Mouse (Mus musculus): ENCODE measurements around the gene Cd63. TPM values are rescaled to one million over a fixed set of nuclear protein-coding genes. Genes with fewer than 3 reads are reported as not detected.
A peak's percentile ranks its signal among the peaks of the same experiment; 100 is the strongest.

Cd63 gene
- polyA plus RNA-seq, 1 experiment from 2014 or later, result 402 TPM

GRCm38 (mm10) chr10:128940475-128941061, 39.8 kb downstream of the Cd63 start:
- Histone ChIP-seq H3K9me3 (replicated peaks; ENCODE audit: control insufficient read depth, low read length) (no peaks in the 10 kb centered on the region), H3K4me1 (ENCODE audit: control insufficient read depth, insufficient read depth, low read length) (no peaks in the 10 kb centered on the region), H3K4me3 (ENCODE audit: low read length) (no peak overlapping the region), H3K27me3 (ENCODE audit: control insufficient read depth, insufficient read depth, low read length) (peaks cover 4% of the 10 kb centered on the region), H3K9ac (ENCODE audit: low read length) (no peak overlapping the region), H3K27ac (ENCODE audit: low read length) (no peak overlapping the region), H3K4me2 (ENCODE audit: low read depth, low read length) (no peak overlapping the region), H3K36me3 (ENCODE audit: control insufficient read depth, insufficient read depth) (no peaks in the 10 kb centered on the region)
- ATAC-seq (replicated peaks; ENCODE audit: extremely low read depth, insufficient read depth, low FRiP score), result no peak
- WGBS, result 76% methylated on average over 10 of the region's 10 CpGs

GRCm38 (mm10) chr10:128945675-128946074, 44.9 kb downstream of the Cd63 start:
- Histone ChIP-seq H3K4me1 (ENCODE audit: control insufficient read depth, insufficient read depth, low read length) (no peaks in the 10 kb centered on the region), H3K27ac (ENCODE audit: low read length) (no peak overlapping the region), H3K9me3 (replicated peaks; ENCODE audit: control insufficient read depth, low read length) (no peaks in the 10 kb centered on the region), H3K36me3 (ENCODE audit: control insufficient read depth, insufficient read depth) (no peaks in the 10 kb centered on the region), H3K4me2 (ENCODE audit: low read depth, low read length) (no peak overlapping the region), H3K27me3 (ENCODE audit: control insufficient read depth, insufficient read depth, low read length) (peaks cover 2% of the 10 kb centered on the region; the same call in 1 of the 2 replicates), H3K4me3 (ENCODE audit: low read length) (no peak overlapping the region), H3K9ac (ENCODE audit: low read length) (no peak overlapping the region)
- 13% methylated on average over 3 of the region's 3 CpGs for WGBS
- no peak for ATAC-seq (replicated peaks; ENCODE audit: extremely low read depth, insufficient read depth, low FRiP score)

- 85% methylated on average over 4 of the region's 4 CpGs for WGBS
- Histone ChIP-seq H3K36me3 (ENCODE audit: control insufficient read depth, insufficient read depth) (no peaks in the 10 kb centered on the region), H3K4me1 (ENCODE audit: control insufficient read depth, insufficient read depth, low read length) (no peaks in the 10 kb centered on the region), H3K27ac (ENCODE audit: low read length) (no peak overlapping the region), H3K9me3 (replicated peaks; ENCODE audit: control insufficient read depth, low read length) (no peaks in the 10 kb centered on the region), H3K27me3 (ENCODE audit: control insufficient read depth, insufficient read depth, low read length) (no peaks in the 10 kb centered on the region; the same call in 1 of the 2 replicates), H3K4me3 (ENCODE audit: low read length) (no peak overlapping the region), H3K9ac (ENCODE audit: low read length) (no peak overlapping the region), H3K4me2 (ENCODE audit: low read depth, low read length) (no peak overlapping the region)
- ATAC-seq (replicated peaks; ENCODE audit: extremely low read depth, insufficient read depth, low FRiP score), result no peak
These were observed 46.7 kb downstream of the Cd63 start for GRCm38 (mm10) chr10:128947496-128947895.

GRCm38 (mm10) chr10:128950208-128950887, 49.6 kb downstream of the Cd63 start:
- 54% methylated on average over 16 of the region's 16 CpGs for WGBS

GRCm38 (mm10) chr10:128958340-128958739, 57.6 kb downstream of the Cd63 start:
- Histone ChIP-seq H3K9ac (ENCODE audit: low read length) (no peak overlapping the region), H3K4me3 (ENCODE audit: low read length) (no peak overlapping the region), H3K27ac (ENCODE audit: low read length) (no peak overlapping the region), H3K4me2 (ENCODE audit: low read depth, low read length) (no peak overlapping the region), H3K9me3 (replicated peaks; ENCODE audit: control insufficient read depth, low read length) (no peaks in the 10 kb centered on the region), H3K4me1 (ENCODE audit: control insufficient read depth, insufficient read depth, low read length) (0 out of 2 replicates have a peak, but pooled peaks cover 6% of the 10 kb centered on the region), H3K27me3 (ENCODE audit: control insufficient read depth, insufficient read depth, low read length) (peaks cover 2% of the 10 kb centered on the region; the same call in 1 of the 2 replicates), H3K36me3 (ENCODE audit: control insufficient read depth, insufficient read depth) (no peaks in the 10 kb centered on the region)
- ATAC-seq (replicated peaks; ENCODE audit: extremely low read depth, insufficient read depth, low FRiP score), result no peak
- 80% methylated on average over 10 of the region's 10 CpGs for WGBS

More at GRCm38 (mm10) chr10:128950208-128950887, 49.6 kb downstream of the Cd63 start:
- Histone ChIP-seq H3K4me3 (ENCODE audit: low read length) (no peak overlapping the region), H3K27me3 (ENCODE audit: control insufficient read depth, insufficient read depth, low read length) (no peaks in the 10 kb centered on the region), H3K9ac (ENCODE audit: low read length) (no peak overlapping the region), H3K36me3 (ENCODE audit: control insufficient read depth, insufficient read depth) (no peaks in the 10 kb centered on the region), H3K4me2 (ENCODE audit: low read depth, low read length) (no peak overlapping the region), H3K9me3 (replicated peaks; ENCODE audit: control insufficient read depth, low read length) (no peaks in the 10 kb centered on the region), H3K4me1 (ENCODE audit: control insufficient read depth, insufficient read depth, low read length) (no peaks in the 10 kb centered on the region), H3K27ac (ENCODE audit: low read length) (no peak overlapping the region)
- no peak for ATAC-seq (replicated peaks; ENCODE audit: extremely low read depth, insufficient read depth, low FRiP score)

- WGBS, result 69% methylated on average over 4 of the region's 4 CpGs
- ATAC-seq (replicated peaks; ENCODE audit: extremely low read depth, insufficient read depth, low FRiP score), result no peak; the same call in 1 of the 2 replicates
- Histone ChIP-seq H3K4me2 (ENCODE audit: low read depth, low read length) (no peak overlapping the region), H3K4me1 (ENCODE audit: control insufficient read depth, insufficient read depth, low read length) (0 out of 2 replicates have a peak, but pooled peaks cover 6% of the 10 kb centered on the region), H3K9me3 (replicated peaks; ENCODE audit: control insufficient read depth, low read length) (no peaks in the 10 kb centered on the region), H3K4me3 (ENCODE audit: low read length) (no peak overlapping the region), H3K27me3 (ENCODE audit: control insufficient read depth, insufficient read depth, low read length) (peaks cover 2% of the 10 kb centered on the region; the same call in 1 of the 2 replicates), H3K9ac (ENCODE audit: low read length) (no peak overlapping the region), H3K36me3 (ENCODE audit: control insufficient read depth, insufficient read depth) (no peaks in the 10 kb centered on the region), H3K27ac (ENCODE audit: low read length) (no peak overlapping the region)
These were observed 59.4 kb downstream of the Cd63 start for GRCm38 (mm10) chr10:128960142-128960541.

- peak; percentile 54; the same call in 1 of the 2 replicates for ATAC-seq (replicated peaks; ENCODE audit: extremely low read depth, insufficient read depth, low FRiP score)
- H3K27me3 ChIP-seq (ENCODE audit: control insufficient read depth, insufficient read depth, low read length), result peaks cover 2% of the 10 kb centered on the region; the same call in 1 of the 2 replicates
- H3K27ac ChIP-seq (ENCODE audit: low read length), result peak within 1 kb of the TSS; percentile 34; the same call in 1 of the 2 replicates
- H3K9me3 ChIP-seq (replicated peaks; ENCODE audit: control insufficient read depth, low read length), result no peaks in the 10 kb centered on the region
- no peak within 1 kb of the TSS for H3K4me2 ChIP-seq (ENCODE audit: low read depth, low read length)
- H3K9ac ChIP-seq (ENCODE audit: low read length), result no peak within 1 kb of the TSS
- no peaks in the 10 kb centered on the region for H3K36me3 ChIP-seq (ENCODE audit: control insufficient read depth, insufficient read depth)
- no peak within 1 kb of the TSS for H3K4me3 ChIP-seq (ENCODE audit: low read length)
- H3K4me1 ChIP-seq (ENCODE audit: control insufficient read depth, insufficient read depth, low read length), result 0 out of 2 replicates have a peak, but pooled peaks cover 6% of the 10 kb centered on the region
- WGBS, result 66% methylated on average over 12 of the region's 12 CpGs
These were observed 60.1 kb downstream of the Cd63 start, which contains the start of gene Mettl7b for GRCm38 (mm10) chr10:128960590-128961584. Mettl7b (minus strand) TSS chr10:128960988.
